Mouse (Mus musculus) liver, postnatal 0 days (tissue): ENCODE measurements at regions not wholly inside any gene's neighbourhood (a gene's known extent, or its start where the extent isn't known, plus 50 kb on each side); places are given as distances from the start of the nearest gene placed in this dataset.
A peak's percentile ranks its signal among the peaks of the same experiment; 100 is the strongest.

Experiments
- CTCF ChIP-seq: sonication (generic); IDR thresholded peaks from 2 replicates; pipeline ENCODE4 v1.5.1; 2016; ENCODE audit warnings: antibody characterized with exemption, low read depth
- EP300 ChIP-seq: IDR thresholded peaks from 2 replicates; pipeline ENCODE4 v1.6.1; 2016; ENCODE audit warnings: antibody characterized with exemption, low read depth, mild to moderate bottlenecking

GRCm38 (mm10) chr8:11942892-11943332 is 102.6 kb downstream of the Tex29 start:
- peak; percentile 71 for TF ChIP-seq CTCF
- no peak for TF ChIP-seq EP300
